Mouse (Mus musculus) forebrain, embryonic 13.5 days (tissue): Measurements from ENCODE around the gene Ap2a1. TPM values are rescaled to one million over a fixed set of nuclear protein-coding genes. Genes with fewer than 3 reads are reported as not detected.

Experiments used
- ATAC-seq: fragments of 200-750 bp; cut with Nextera tagmentation; 2 replicates; pipeline ENCODE4 v1.8.0; 2017
- H3K27ac ChIP-seq: fragments of 300-500 bp; sonication (generic); 2 replicates; pipeline ENCODE4 v1.5.1; 2015; ENCODE audit warnings: inconsistent platforms, mild to moderate bottlenecking, moderate library complexity
- H3K27me3 ChIP-seq: fragments of 300-500 bp; sonication (generic); 2 replicates; pipeline ENCODE4 v1.6.1; 2015; ENCODE audit warnings: mild to moderate bottlenecking, inconsistent platforms
- H3K36me3 ChIP-seq: fragments of 300-500 bp; sonication (generic); 2 replicates; pipeline ENCODE4 v1.6.1; 2015; ENCODE audit warnings: mild to moderate bottlenecking, inconsistent platforms; ENCODE audit not compliant: poor library complexity, severe bottlenecking
- H3K4me1 ChIP-seq: fragments of 300-500 bp; sonication (generic); 2 replicates; pipeline ENCODE4 v1.6.1; 2015; ENCODE audit warnings: inconsistent platforms
- H3K4me2 ChIP-seq: fragments of 300-500 bp; sonication (generic); 2 replicates; pipeline ENCODE4 v1.6.1; 2015; ENCODE audit warnings: inconsistent platforms, mild to moderate bottlenecking, moderate library complexity
- H3K4me3 ChIP-seq: fragments of 300-500 bp; sonication (generic); 2 replicates; pipeline ENCODE4 v1.5.1; 2015; ENCODE audit warnings: mild to moderate bottlenecking, inconsistent platforms
- H3K9ac ChIP-seq: fragments of 300-500 bp; sonication (generic); 2 replicates; pipeline ENCODE4 v1.6.1; 2015; ENCODE audit warnings: mild to moderate bottlenecking, inconsistent platforms
- H3K9me3 ChIP-seq: fragments of 300-500 bp; sonication (generic); replicated peaks from 2 replicates; pipeline ENCODE4 v1.6.1; 2016; ENCODE audit warnings: inconsistent platforms
- WGBS: fragments of 180-500 bp; shearing (Covaris S2); methylation state at CpG from one replicate; pipeline ENCODE4 v1.1.7; 2015; 5-methylcytosine and 5-hydroxymethylcytosine counted together
- polyA plus RNA-seq: library from polyadenylated mRNA; unstranded; fragments of >200 nt; fragmentation: Nextera tagmentation; extraction: Ambion mirVana; gene quantifications from 2 replicates; pipeline ENCODE4 v1.2.1, GENCODE M21; 2015

Gene Ap2a1
- polyA plus RNA-seq, result 81.7 and 87.2 TPM in 2 replicates

DNA sequence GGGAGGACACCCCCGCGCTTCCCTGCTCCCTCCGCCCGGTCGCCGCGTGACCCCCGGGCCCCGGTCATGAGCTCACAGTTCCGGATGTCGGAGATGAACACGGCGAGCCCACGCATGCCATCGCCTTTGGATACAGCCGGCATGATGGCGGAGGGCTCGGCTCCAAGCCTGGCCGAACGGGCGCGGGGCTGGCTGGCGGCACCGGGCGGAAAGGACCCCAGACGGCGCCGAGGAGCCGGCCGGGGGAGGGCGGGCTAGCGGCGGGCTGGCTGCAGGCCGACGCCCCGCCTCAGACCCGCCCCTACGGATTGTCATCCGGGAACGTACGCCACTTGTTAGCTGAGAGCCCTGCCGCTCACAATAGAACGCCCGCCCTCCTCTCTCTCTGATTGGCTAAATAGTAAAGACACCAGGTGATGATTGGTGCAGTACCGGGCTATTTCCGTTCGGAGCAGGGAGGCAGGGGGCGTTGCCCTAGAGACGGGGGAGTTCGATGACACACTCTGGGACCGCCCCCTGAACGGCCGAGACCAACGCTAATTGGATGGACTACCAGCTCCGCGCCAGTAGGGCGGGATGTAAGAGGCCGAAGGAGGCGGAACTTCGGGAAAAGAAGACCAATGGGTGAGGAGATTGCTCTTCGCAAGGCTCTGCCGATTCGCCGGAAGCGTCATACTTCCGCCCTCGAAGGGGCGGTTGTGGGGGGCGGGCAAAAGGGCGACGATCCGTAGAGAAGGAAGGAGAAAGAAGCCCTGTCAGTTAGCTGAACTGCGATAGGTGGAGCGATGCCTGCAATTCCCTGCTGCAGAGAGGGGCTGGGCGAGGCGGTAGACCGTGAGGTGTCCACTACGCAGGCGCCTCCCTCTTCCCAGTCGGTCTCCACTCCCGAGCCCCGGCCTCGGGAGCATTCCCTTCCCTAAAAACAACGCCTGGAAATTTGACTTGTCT, at the start of gene Ap2a1:
TSS of gene Ap2a1 (minus strand) at position 293 of the 948 bp plus-strand sequence.
- H3K36me3 ChIP-seq, result peaks cover 19% of the 10 kb centered on the region
- peak within 1 kb of the TSS; percentile 96 for H3K9ac ChIP-seq
- peak within 1 kb of the TSS; percentile 94 for H3K27ac ChIP-seq
- under 1% methylated on average over 83 of the region's 84 CpGs for WGBS
- H3K9me3 ChIP-seq, result no peaks in the 10 kb centered on the region
- peaks cover 27% of the 10 kb centered on the region for H3K4me1 ChIP-seq
- peak; percentile 99 for ATAC-seq
- peak within 1 kb of the TSS; percentile 92 for H3K4me3 ChIP-seq
- peak within 1 kb of the TSS; percentile 67 for H3K4me2 ChIP-seq
- no peaks in the 10 kb centered on the region for H3K27me3 ChIP-seq

DNA sequence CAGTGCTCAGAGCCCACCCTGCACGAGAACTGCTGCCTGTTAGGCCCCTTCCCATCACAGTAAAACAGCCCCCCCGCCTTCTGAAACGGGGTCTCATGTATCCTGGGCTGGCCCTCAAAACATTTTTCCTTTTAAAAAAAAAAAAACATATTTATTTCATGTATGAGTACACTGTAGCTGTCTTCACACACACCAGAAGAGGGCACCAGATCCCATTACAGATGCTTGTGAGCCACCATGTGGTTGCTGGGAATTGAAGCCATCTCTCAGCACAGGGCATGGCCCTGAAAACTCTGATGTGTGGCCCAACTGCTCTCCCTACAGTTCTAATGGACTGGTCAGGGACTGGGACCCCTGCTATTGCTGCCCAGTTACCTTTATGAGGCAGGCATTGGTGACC, 49.0 kb upstream of the Ap2a1 start:
- Histone ChIP-seq H3K36me3 (peaks cover 71% of the 10 kb centered on the region), H3K4me2 (no peak overlapping the region), H3K4me1 (peaks cover 17% of the 10 kb centered on the region), H3K9me3 (no peaks in the 10 kb centered on the region), H3K27ac (no peak overlapping the region), H3K27me3 (no peaks in the 10 kb centered on the region), H3K4me3 (no peak overlapping the region), H3K9ac (no peak overlapping the region)
- WGBS, result 97% methylated on average over 3 of the region's 3 CpGs
- ATAC-seq, result no peak

DNA sequence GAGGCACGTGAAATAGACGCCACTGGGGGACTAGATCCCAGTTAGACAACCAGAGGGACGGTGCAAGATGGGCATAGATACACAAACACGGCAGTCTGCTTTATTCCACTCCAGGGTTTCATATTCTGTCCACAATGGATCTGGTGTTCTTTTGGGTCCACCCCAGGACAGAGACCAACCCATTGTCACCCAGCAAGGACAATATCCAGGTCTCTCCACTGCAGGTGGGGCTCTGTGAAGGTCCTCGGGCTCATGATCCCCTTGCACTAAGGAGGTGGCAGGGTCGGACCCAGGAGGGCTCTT, 45.8 kb upstream of the Ap2a1 start:
- peaks cover 48% of the 10 kb centered on the region for H3K36me3 ChIP-seq
- H3K27me3 ChIP-seq, result no peaks in the 10 kb centered on the region
- H3K9ac ChIP-seq, result peak overlapping the region; percentile 71; the same call in 1 of the 2 replicates
- peak overlapping the region; percentile 84 for H3K4me2 ChIP-seq
- no peak for ATAC-seq
- H3K9me3 ChIP-seq, result no peaks in the 10 kb centered on the region
- peaks cover 34% of the 10 kb centered on the region for H3K4me1 ChIP-seq
- peak overlapping the region; percentile 91 for H3K27ac ChIP-seq
- WGBS, result 18% methylated on average over 6 of the region's 6 CpGs
- peak overlapping the region; percentile 51; the same call in 1 of the 2 replicates for H3K4me3 ChIP-seq

GRCm38 (mm10) chr7:44974383-44975116, 45.3 kb upstream of the Ap2a1 start, which contains the start of gene Cpt1c:
TSS of gene Cpt1c (minus strand) at chr7:44974851.
- Histone ChIP-seq H3K4me1 (peaks cover 34% of the 10 kb centered on the region), H3K36me3 (peaks cover 43% of the 10 kb centered on the region), H3K27ac (peak within 1 kb of the TSS; percentile 91), H3K4me2 (peak within 1 kb of the TSS; percentile 84), H3K4me3 (peak within 1 kb of the TSS; percentile 51), H3K9me3 (no peaks in the 10 kb centered on the region), H3K9ac (peak within 1 kb of the TSS; percentile 71), H3K27me3 (no peaks in the 10 kb centered on the region)
- WGBS, result under 1% methylated on average over 22 of the region's 22 CpGs
- ATAC-seq, result peak; percentile 59

GRCm38 (mm10) chr7:44973415-44974130, 44.3 kb upstream of the Ap2a1 start:
- WGBS, result 31% methylated on average over 14 of the region's 14 CpGs
- Histone ChIP-seq H3K27ac (peak overlapping the region; percentile 91), H3K9me3 (no peaks in the 10 kb centered on the region), H3K36me3 (peaks cover 33% of the 10 kb centered on the region), H3K4me2 (peak overlapping the region; percentile 84), H3K27me3 (no peaks in the 10 kb centered on the region), H3K9ac (peak overlapping the region; percentile 71), H3K4me1 (peaks cover 34% of the 10 kb centered on the region), H3K4me3 (peak overlapping the region; percentile 51)
- ATAC-seq, result no peak

GRCm38 (mm10) chr7:44971142-44971541, 41.8 kb upstream of the Ap2a1 start:
- Histone ChIP-seq H3K9ac (peak overlapping the region; percentile 45), H3K36me3 (peaks cover 29% of the 10 kb centered on the region), H3K9me3 (no peaks in the 10 kb centered on the region), H3K4me2 (peak overlapping the region; percentile 71), H3K27ac (peak overlapping the region; percentile 73), H3K4me1 (peaks cover 34% of the 10 kb centered on the region), H3K27me3 (no peaks in the 10 kb centered on the region), H3K4me3 (peak overlapping the region; percentile 50)
- 69% methylated on average over 7 of the region's 7 CpGs for WGBS
- no peak for ATAC-seq

DNA sequence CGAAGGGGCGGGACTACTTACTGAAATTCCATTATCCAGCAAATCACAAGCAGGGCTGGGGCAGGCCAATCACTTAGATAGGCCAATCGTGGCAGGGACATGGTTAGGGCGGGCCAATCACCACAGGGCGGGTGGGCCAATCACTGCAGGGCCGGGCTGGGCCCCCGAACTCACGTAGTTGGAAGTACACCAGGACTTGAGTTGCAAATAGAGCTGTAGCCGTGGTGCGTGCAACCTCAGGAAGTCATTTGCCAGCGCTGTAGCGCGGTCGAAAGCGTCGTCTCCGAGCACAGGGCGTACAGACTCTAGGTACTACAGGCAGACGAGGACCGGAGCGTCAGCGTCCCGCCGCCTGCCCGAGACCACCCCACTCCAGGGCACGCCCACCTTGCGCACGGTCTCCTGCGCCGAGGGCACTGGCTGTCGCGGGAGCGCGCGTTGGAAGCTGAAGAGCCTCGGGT, 41.0 kb upstream of the Ap2a1 start:
- Histone ChIP-seq H3K4me3 (peak overlapping the region; percentile 50), H3K9me3 (no peaks in the 10 kb centered on the region), H3K9ac (peak overlapping the region; percentile 45), H3K4me1 (peaks cover 32% of the 10 kb centered on the region), H3K27me3 (no peaks in the 10 kb centered on the region), H3K36me3 (peaks cover 29% of the 10 kb centered on the region), H3K27ac (peak overlapping the region; percentile 73), H3K4me2 (peak overlapping the region; percentile 71)
- under 1% methylated on average over 36 of the region's 36 CpGs for WGBS
- ATAC-seq, result peak; percentile 96

DNA sequence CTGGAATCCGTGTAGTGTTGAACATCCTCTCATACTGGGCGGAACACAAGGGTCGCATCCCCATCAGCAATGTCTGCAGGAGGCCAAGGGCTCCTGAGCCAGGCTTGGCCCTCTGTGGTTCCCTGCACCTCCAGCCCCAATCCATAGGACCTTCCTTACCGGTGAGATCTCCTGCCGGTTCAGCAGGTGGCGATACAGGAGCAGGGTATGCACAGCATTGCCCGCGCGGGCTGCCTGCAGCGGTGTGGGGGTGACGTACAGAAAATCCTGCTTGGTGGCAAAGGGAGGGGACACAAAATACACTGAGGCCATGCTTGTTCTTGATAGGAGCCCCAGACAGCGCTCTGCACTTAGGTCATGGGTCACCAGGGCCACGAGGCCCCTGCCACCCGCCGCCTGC, 37.3 kb upstream of the Ap2a1 start:
- Histone ChIP-seq H3K9me3 (no peaks in the 10 kb centered on the region), H3K9ac (no peak overlapping the region), H3K4me3 (no peak overlapping the region), H3K27me3 (no peaks in the 10 kb centered on the region), H3K4me1 (peaks cover 10% of the 10 kb centered on the region), H3K27ac (no peak overlapping the region), H3K4me2 (no peak overlapping the region), H3K36me3 (peaks cover 62% of the 10 kb centered on the region)
- no peak for ATAC-seq
- 85% methylated on average over 15 of the region's 15 CpGs for WGBS

GRCm38 (mm10) chr7:44965975-44966374, 36.7 kb upstream of the Ap2a1 start:
- no peaks in the 10 kb centered on the region for H3K9me3 ChIP-seq
- peaks cover 3% of the 10 kb centered on the region for H3K4me1 ChIP-seq
- H3K27ac ChIP-seq, result no peak overlapping the region
- WGBS, result 87% methylated on average over 7 of the region's 7 CpGs
- H3K27me3 ChIP-seq, result no peaks in the 10 kb centered on the region
- H3K4me2 ChIP-seq, result no peak overlapping the region
- H3K36me3 ChIP-seq, result peaks cover 68% of the 10 kb centered on the region
- H3K9ac ChIP-seq, result no peak overlapping the region
- no peak for ATAC-seq
- H3K4me3 ChIP-seq, result no peak overlapping the region

GRCm38 (mm10) chr7:44964990-44965389, 35.7 kb upstream of the Ap2a1 start:
- H3K9ac ChIP-seq, result no peak overlapping the region
- H3K4me2 ChIP-seq, result no peak overlapping the region
- no peak for ATAC-seq
- H3K27me3 ChIP-seq, result no peaks in the 10 kb centered on the region
- no peaks in the 10 kb centered on the region for H3K4me1 ChIP-seq
- H3K9me3 ChIP-seq, result no peaks in the 10 kb centered on the region
- WGBS, result over 99% methylated on average over 13 of the region's 13 CpGs
- H3K36me3 ChIP-seq, result peaks cover 77% of the 10 kb centered on the region
- no peak overlapping the region for H3K4me3 ChIP-seq
- H3K27ac ChIP-seq, result no peak overlapping the region

GRCm38 (mm10) chr7:44962831-44963230, 33.5 kb upstream of the Ap2a1 start:
- H3K4me3 ChIP-seq, result no peak overlapping the region
- no peaks in the 10 kb centered on the region for H3K4me1 ChIP-seq
- peaks cover 85% of the 10 kb centered on the region for H3K36me3 ChIP-seq
- no peak overlapping the region for H3K4me2 ChIP-seq
- no peak for ATAC-seq
- no peaks in the 10 kb centered on the region for H3K9me3 ChIP-seq
- 90% methylated on average over 5 of the region's 5 CpGs for WGBS
- no peaks in the 10 kb centered on the region for H3K27me3 ChIP-seq
- H3K9ac ChIP-seq, result no peak overlapping the region
- H3K27ac ChIP-seq, result no peak overlapping the region
